Mouse (Mus musculus) megakaryocyte-erythroid progenitor cell, adult 5-6 weeks (primary cell): ENCODE data around the gene Dnajc17. TPM values are rescaled to one million over a fixed set of nuclear protein-coding genes. Genes with fewer than 3 reads are reported as not detected.

Experiments
- ATAC-seq: replicated peaks from 2 replicates; pipeline ENCODE4 v1.8.0; 2016; ENCODE audit warnings: mild to moderate bottlenecking, inconsistent platforms; ENCODE audit not compliant: severe bottlenecking, poor library complexity, low FRiP score, low TSS enrichment
- total RNA-seq, 2 experiments: library from RNA; stranded (forward) in 1 of 2; stranded (reverse) in 1 of 2; fragments of 200-1000, 215-1000 nt in 1 of 2; fragments of >200 nt in 1 of 2; fragmentation: Nextera tagmentation in 1 of 2; gene quantifications; 2 replicates each; pipeline ENCODE4 v1.2.3; 2014 to 2017

Gene Dnajc17
- total RNA-seq, 2 experiments from 2014 or later, result 21.8 to 39.6 TPM

DNA sequence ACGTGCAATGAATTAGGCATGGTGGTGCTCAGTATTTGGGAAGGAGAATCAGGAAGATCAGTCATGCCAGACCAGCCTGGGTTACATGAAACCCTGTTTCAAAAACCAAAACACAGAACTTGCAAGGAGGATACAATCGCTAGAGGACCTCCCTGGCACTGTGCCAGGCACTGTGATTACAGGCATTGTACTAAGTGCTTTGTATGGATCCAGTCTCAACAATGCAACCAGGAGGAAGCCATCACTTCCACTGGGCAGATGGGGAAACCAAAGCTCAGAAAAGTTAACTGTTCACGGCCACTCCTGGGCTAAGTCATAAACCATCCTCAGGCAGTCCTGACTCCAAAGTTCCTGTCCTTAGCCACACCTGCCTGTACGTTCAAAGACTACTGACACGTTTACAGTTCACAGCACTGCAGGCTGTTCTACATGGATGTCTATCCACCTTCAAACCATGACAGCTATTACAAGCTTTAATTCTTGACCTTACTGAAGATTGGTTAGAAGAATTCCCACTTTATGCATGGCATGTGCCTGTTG lies 5.6 kb downstream of the Dnajc17 start:
- ATAC-seq, result no peak

DNA sequence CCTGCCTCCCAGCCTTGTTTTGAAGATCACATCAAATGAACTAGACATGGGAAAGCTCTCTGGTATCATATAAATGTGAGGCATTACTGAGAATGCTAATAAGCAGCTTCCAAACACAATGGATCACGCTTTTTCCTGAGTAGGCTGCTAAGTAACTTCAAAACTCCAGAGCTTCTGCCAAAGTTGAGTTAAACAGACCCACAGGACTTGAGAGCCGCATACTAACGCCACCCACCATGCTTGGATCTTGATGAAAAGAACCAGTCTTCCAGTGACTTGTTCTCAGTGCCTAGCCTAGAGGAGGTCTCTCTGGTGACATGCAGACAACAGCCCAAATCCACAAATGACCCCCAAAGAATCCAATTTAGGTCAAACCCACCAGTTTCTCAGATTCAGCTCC lies 9.7 kb downstream of the Dnajc17 start:
- no peak for ATAC-seq

DNA sequence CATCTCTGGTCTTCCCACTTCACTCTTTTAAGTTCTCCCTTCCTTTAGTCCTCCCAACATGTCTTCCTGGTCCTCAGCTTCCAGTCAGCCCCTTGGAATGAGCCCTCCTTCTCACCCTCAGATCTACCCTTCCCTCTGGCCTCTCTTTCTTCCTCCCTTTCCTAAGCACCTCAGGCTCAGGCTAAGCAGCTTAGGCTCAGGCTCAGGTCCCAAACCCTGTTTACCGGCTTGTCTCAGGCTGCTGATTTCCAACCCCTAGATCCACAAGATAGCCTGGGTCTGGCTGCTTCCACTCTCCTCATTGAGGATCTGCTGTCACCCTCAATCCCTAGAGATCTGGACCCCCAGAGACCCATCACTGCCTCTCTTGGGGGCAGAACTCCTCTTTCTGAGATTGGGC lies 10.5 kb downstream of the Dnajc17 start:
- no peak for ATAC-seq

DNA sequence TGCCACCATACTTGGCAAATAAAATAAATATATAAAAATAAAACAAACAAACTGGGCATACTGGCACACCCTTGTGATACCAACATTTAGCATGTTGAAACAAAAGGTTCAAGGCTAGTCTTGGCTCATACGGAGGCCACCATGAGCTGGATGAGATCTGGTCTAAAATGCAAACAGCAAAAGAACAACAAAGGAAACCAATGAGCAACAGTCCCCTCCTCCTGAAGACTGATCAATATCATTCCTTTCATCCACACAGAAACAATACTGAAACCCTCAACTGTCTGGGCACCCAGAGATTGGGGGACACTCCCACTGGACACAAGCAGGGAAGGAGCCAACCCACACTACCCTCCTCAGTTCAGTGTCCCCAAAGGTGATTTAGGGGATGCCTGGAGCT lies 11.1 kb downstream of the Dnajc17 start:
- no peak for ATAC-seq

DNA sequence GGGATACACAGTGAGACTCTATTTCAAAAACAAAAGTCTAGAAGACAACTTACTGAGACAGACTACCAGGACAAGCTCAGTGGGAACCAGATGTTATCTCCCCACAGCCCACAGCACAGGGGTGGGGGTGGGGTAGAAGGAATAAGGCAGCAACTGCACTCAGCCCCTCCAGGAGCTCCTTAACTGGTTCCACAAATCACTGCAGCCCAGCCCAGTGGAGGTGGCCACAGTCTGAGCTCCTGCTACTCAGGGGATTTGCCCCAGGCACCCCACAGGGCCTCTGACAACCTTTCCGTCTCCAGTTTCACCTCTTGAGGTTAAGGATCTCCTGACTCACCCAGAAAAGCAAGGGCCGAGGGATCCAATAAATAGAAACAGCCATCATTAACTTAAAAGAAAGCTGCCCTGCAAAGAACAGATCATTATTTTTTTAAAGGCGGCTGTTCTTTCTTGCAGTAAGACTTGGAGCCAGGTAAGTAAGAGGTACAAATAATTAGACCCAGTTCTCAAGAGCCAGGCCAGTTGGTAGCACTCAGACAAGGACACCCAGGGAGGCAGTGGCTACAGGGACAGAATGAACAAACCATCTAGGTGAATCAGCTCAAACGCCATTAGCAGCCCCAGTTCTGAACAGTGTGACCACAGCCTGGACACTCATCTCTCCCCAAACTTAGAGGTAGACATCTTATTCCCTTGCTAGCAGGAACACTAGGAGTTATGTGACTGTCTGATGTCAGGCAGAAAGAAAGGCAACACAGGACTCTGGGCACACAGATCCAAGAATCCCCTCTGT lies 12.1 kb downstream of the Dnajc17 start:
- ATAC-seq, result no peak

DNA sequence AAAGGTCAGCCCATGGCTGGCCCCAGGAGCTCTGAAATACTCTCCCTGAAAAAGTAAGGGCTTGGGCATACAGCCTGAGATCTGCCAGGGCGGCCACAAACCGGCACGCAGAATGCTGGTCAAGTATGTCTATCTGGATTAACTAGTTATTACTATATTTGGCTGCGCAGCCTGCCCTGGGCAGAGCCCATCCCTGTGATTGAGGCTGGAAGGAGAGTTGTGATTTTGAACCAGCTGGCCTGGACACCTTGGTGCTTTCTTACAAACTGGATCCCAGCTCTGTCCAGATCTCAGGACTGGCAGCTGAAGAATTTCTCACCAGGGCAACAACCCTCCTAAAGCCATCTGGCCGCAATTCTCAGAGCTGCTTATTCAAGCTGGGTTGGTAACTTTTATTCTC lies 14.5 kb downstream of the Dnajc17 start:
- no peak for ATAC-seq

DNA sequence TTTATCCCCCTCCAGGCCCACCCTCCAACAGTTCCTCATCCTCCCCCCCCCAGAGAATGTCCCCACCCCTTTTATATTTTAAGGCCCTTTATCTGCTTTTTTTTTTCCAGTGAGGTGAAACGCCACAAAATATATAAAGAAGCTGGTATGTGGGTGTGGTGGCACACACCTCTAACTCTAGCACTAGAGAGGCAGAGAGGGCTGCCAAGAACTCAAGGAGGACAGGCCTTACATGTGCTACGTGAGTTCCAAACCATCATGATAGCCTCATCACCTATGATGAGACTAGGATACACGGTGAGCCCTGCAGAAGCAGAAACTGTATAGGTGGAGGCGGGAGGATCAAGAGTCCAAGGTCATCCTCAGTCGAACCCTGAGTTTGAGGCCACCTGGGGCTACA lies 17.6 kb downstream of the Dnajc17 start:
- no peak for ATAC-seq

DNA sequence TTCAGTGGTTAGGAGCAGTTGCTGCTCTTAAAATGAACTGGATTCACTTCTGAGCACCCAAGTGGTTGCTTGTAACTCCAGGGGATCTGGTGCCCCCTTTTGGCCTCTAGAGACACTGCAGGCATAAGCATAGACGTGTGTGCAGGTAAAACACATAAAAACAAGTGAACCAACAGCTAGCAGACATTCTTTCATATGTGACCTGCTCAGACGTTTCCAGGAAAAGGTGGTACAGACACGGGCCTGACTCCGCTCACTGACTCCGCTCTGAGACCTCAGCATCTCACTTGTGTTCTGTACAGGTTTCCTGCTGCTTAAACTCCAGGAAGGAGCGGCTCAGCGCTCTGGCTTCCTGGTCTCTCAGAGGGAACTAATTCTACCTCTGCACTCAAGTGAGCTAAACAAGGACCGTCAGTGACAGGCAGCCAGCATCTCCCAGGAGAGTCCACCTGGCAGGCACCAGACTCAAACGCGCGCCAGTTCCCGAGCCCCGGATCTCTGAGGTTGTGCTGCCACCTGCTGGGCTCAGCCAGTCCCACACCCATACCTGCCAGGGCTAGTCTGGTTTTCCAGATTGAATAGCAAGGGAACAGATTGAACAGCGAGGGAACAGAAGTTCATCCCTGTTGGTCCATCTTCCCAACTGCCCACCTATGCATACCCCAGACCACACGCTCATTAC lies 19.4 kb downstream of the Dnajc17 start:
- ATAC-seq, result peak; percentile 92

DNA sequence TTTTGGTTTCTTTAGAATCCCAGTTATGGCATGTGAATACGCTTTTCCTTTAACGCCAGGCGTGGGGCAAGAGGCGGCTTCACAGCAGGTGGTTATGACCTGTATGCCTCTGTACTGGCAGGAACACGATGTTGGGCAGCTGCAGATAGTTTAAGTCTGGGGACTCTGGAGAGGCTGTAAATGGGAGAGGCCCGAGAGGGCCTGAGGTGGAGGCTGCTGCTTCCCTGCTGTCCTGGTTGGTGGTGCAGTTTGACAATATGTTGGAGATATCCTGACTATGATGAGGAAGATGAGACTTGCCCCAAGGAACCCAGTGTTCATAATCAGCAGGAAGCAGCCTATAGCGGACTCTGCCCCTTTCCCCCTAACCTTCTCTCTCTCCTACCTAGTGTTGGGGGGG lies 25.7 kb downstream of the Dnajc17 start:
- ATAC-seq, result no peak

DNA sequence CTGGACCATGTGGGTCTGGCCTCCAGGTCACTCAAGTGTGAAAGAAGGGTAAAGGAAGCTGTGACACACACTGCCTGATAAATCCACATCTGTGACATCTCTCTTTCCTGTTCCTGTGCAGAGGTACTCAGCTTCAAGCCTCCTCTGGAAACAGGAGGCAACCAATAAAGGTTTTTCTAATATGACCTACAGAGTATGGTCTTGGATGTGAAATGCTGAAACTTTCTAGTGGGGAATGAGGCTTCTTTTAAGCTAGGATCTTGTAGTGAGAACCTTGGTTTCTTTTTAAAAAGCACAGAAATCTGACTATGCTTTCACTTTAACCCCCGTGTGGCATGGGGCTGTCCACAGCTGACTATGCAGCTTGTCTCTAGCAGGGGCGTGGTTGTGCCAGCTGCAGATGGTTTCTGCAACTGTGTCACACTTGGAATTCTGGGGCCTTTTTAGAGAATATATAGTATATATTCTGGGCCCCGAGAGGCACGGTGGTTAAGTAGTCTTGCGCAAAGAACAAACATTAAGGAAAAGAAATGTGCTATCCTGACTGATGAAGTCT lies 31.1 kb downstream of the Dnajc17 start:
- no peak for ATAC-seq

DNA sequence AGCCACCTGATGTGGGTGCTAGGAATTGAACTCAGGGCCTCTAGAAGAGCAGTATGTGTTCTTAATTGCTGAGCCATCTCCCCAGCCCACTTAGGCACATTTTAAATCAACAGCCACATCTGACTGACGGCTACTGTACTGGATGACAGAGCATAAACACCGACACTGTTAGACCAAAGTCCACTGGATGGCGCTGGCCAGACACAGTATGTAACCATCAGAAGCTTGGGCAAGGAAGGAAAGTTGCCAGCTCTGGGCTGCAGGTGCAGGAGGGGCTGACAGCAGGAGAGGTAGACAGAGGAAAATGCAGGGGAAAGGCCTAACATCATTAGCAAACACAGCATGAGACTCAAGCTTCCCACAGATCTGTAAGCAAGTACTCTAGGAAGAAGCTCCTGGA lies 31.8 kb downstream of the Dnajc17 start:
- ATAC-seq, result no peak

DNA sequence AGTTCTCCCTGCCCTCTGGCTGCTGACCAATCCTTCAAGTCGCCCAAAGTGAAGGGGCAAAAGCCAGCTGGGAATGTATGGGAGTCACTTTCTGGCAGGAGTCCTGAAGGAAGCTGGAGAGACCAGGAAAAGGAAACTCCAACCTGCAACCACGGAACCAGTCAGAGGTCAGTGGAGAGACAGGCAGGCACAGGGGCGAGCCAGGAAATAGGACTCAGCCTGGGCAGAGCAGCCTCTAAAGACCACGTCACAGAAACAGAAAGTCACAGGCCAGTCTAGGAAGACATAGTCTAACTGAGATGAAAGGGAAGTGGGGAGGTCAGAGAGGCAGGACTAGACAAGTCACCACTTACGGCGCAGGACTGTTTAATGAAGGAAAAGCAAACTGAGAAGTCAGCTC lies 33.0 kb downstream of the Dnajc17 start:
- ATAC-seq, result no peak

DNA sequence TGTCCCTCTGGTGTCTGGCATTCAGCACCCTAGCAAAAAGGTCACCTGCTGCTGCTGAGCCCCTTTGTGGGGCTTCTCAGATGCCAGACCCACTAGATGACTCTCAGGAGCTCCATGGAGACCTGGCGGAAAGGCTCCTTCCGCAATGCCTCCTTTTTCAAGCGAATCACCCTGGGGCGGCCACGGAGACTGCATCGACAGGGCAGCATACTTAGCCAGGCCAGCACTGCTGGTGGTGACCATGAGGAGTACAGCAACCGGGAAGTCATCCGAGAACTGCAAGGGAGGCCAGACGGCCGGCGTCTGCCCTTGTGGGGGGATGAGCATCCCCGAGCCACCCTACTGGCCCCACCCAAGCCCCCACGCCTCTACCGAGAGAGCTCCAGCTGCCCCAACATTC lies 33.7 kb downstream of the Dnajc17 start:
- ATAC-seq, result no peak

DNA sequence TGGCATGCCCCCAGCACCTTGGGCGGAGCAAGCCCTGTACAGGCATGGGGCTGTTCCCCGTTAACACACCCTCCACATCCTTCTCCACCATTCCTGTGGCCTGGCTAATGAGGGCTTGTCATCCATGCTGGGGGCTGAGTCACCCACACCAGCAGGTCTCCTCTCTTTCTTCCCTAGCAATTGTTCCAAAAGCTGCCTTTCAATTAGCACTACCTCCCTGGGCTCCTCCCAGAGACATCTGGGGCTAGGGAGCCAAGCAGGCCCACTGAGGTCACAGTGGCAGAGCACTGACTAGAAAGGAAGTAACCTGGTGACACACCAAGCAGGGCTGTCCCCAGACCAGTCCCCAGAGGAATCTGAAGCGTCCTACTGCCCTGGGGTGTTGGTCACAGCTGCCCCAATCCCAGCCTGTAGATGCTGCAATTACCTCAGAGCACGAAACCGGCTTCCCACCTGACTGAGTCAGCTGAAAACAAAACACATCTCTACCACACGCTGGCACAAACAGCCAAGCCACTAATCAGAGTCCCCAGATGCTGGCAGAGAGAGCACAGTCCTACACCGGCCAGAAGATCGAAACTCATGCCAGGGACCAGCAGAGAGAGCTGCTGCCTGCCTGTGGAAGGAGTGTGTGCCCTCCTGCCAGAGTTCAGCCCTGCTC lies 34.5 kb downstream of the Dnajc17 start, which contains the start of gene Gm14137:
Gene Gm14137, plus strand, starts transcription at position 519 of the 661 bp plus-strand sequence.
- ATAC-seq, result peak; percentile 71

DNA sequence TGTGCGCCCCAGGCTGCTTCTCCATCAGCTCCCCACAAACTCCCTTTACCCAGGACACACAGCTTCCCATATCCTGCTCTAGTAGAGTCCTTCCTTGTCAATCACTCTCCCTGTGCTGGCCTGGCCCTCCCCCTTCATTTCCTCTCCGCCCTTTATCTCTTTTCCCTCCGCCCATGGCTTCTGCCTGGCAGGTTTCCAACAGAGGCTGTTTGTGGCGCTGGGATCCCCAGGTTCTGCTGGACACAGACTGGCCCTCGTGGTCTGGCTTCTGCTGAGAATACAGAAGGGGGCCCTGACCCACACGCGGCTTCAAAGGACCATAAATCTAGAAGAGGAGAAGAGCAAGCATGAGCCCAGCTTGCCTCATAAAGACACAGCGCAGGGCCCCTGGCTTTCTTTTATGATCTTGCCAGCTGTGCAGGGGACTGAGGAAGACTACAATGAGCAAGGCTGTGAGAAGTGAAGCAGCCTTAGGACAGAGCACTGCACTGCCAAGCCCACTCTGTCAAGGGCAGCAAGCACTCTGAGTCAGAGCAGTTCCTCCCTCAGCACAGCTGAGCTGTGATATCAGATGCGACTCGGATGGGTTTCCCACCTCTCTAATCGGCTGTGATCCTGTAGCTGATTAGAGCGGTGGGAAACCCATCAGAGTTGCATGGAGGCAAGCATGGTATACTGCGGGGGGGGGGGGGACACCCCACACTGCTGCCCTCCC lies 35.6 kb downstream of the Dnajc17 start:
- peak; percentile 49 for ATAC-seq

DNA sequence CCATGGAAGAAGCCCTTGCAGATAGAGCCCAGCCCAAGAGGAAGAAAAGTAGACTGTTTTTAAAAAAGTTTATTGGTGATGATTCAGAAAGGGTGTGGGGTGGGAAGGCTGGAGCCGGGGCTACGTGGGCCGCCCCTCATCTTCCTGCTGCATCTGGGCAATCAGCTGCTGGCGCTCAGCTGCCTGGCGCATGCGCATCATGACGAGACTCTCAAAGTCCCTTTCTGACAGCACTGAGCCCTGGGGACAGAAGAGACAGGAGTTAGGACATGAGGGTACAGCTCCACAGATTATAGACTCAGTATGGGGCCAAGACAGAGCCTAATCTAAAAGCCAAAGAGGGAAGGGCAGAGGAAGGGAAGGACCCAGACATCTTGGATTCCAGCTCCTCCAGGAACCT lies 36.1 kb downstream of the Dnajc17 start:
- ATAC-seq, result 0 out of 2 replicates have a peak, but pooled peaks have one; percentile 4

DNA sequence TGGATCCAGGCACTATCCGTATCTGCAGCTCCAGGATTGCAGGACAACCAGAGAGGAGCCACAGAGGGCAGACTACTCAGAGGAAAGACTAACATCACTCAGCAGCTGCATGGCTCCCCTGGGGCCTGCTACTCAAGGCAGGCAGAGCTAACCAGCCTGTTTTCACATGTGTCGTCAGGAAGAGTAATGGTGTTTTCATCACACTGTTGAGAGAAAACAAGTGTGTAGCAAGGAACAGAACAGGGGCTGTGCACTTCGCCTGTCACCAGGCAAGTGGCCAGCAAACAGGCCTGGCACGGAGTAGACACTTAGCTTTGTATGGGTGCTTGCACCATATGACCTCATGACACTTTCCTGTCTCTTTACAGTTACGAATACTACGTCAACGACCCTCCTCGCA lies 37.0 kb downstream of the Dnajc17 start:
- ATAC-seq, result no peak

DNA sequence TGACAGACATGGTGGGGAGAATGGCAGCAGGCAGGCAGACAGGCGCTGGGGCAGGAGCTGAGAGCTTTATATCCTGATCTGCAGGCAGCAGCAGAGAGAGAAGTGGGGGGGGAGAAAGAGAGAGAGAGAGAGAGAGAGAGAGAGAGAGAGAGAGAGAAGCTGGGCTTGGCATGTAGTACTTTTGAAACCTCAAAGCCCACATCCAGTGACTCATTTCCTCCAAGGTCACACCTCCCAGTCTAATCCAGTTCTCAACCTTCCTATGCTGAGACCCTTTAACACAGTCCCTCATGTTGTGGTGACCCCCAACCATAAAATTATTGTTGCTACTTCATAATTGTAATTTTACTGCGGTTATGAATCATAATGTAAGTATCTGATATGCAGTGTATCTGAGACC lies 38.3 kb downstream of the Dnajc17 start:
- no peak for ATAC-seq

DNA sequence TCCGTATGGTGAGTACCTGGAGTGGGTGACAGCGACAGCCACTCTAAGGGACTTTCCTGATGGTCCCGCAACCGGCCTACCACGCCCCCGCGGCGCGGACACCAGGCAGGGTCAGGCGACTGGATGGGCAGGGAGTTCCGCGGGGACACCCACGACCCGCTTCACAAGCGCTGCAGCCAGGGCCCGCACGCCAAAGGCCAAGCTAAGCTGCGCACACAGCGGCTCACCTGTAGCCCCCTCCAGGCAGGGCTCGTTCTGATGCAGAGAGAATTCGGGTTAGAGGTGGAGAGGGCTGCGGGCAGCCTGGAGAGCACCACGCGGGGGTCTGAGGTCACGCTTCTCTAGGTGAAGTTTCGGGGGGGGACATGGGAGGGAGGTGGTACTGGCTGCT lies 40.7 kb downstream of the Dnajc17 start:
- ATAC-seq, result 0 out of 2 replicates have a peak, but pooled peaks have one; percentile 1
